Mouse (Mus musculus) ES-CJ7 (cell line): ENCODE measurements around the gene Igdcc3.

ENCODE experiments used
- DNase-seq: peaks from one replicate; pipeline ENCODE4 v3.0.0; 2011; ENCODE audit warnings: low read depth, low spot score

The Igdcc3 gene

GRCm38 (mm10) chr9:65175939-65176871 lies 35.2 kb downstream of the Igdcc3 start:
- DNase-seq = peak; percentile 70

GRCm38 (mm10) chr9:65177497-65177896 lies 36.5 kb downstream of the Igdcc3 start:
- DNase-seq = no peak

GRCm38 (mm10) chr9:65177912-65178311 lies 36.9 kb downstream of the Igdcc3 start:
- peak; percentile 58 for DNase-seq

- peak; percentile 90 for DNase-seq
These were observed 37.6 kb downstream of the Igdcc3 start for GRCm38 (mm10) chr9:65178336-65179213.

GRCm38 (mm10) chr9:65179817-65180624 lies 39.0 kb downstream of the Igdcc3 start:
- peak; percentile 72 for DNase-seq

- DNase-seq = peak; percentile 93
These were observed 47.6 kb downstream of the Igdcc3 start for GRCm38 (mm10) chr9:65188599-65188998.

- no peak for DNase-seq
These were observed 49.3 kb downstream of the Igdcc3 start for GRCm38 (mm10) chr9:65190306-65190705.

- DNase-seq = no peak
These were observed 50.4 kb downstream of the Igdcc3 start for GRCm38 (mm10) chr9:65191389-65191754.

- peak; percentile 59 for DNase-seq
These were observed 50.9 kb downstream of the Igdcc3 start for GRCm38 (mm10) chr9:65191755-65192469.

- DNase-seq = peak; percentile 86
These were observed 52.2 kb downstream of the Igdcc3 start for GRCm38 (mm10) chr9:65193214-65193613.

- no peak for DNase-seq
These were observed 54.1 kb downstream of the Igdcc3 start, which contains the start of gene Parp16 for GRCm38 (mm10) chr9:65195053-65195452. TSS of gene Parp16 (plus strand) at chr9:65195353.

GRCm38 (mm10) chr9:65195621-65195981 lies 54.6 kb downstream of the Igdcc3 start:
- DNase-seq = no peak

- DNase-seq = peak; percentile 86
These were observed 55.2 kb downstream of the Igdcc3 start for GRCm38 (mm10) chr9:65195982-65196737.

GRCm38 (mm10) chr9:65196738-65197569 lies 56.0 kb downstream of the Igdcc3 start:
- peak; percentile 87 for DNase-seq

- DNase-seq = peak; percentile 41
These were observed 56.8 kb downstream of the Igdcc3 start for GRCm38 (mm10) chr9:65197826-65198225.

- DNase-seq = no peak
These were observed 58.7 kb downstream of the Igdcc3 start for GRCm38 (mm10) chr9:65199723-65200122.

- no peak for DNase-seq
These were observed 59.6 kb downstream of the Igdcc3 start for GRCm38 (mm10) chr9:65200606-65201005.

- no peak for DNase-seq
These were observed 60.0 kb downstream of the Igdcc3 start for GRCm38 (mm10) chr9:65201021-65201380.
